Mouse (Mus musculus) CH12.LX (cell line): ENCODE data around the gene Atp1b3. TPM values are rescaled to one million over a fixed set of nuclear protein-coding genes. Genes with fewer than 3 reads are reported as not detected.

ENCODE experiments used
- DNase-seq: peaks from one replicate; pipeline ENCODE4 v3.0.0-alpha.2; 2013; ENCODE audit errors: extremely low read depth
- H3K27ac ChIP-seq: 2 replicates; pipeline ENCODE4 v1.5.1; 2012; ENCODE audit warnings: low read depth, mild to moderate bottlenecking, control low read depth, moderate library complexity; ENCODE audit not compliant: insufficient read depth
- H3K27me3 ChIP-seq: replicated peaks from 2 replicates; pipeline ENCODE3; 2012; ENCODE audit warnings: inconsistent platforms
- H3K36me3 ChIP-seq, 2 experiments: replicated peaks in 1 of 2; 2 replicates each; pipeline versions ENCODE3 to v1.6.1; 2012; ENCODE audit warnings: inconsistent platforms in 1 of 2, low read length in 1 of 2, mild to moderate bottlenecking in 1 of 2, mixed read lengths in 1 of 2, moderate library complexity in 1 of 2; ENCODE audit not compliant: control insufficient read depth in 1 of 2, insufficient read depth in 1 of 2
- H3K4me1 ChIP-seq, 2 experiments: 2 replicates each; pipeline ENCODE4 v1.6.1; 2012; ENCODE audit warnings: inconsistent platforms in 1 of 2, moderate library complexity in 1 of 2; ENCODE audit not compliant: insufficient read depth in 2 of 2, control insufficient read depth in 1 of 2
- H3K4me2 ChIP-seq: 2 replicates; pipeline ENCODE4 v1.6.1; 2012; ENCODE audit warnings: low read depth, mild to moderate bottlenecking, control low read depth; ENCODE audit not compliant: poor library complexity, insufficient read depth, severe bottlenecking
- H3K4me3 ChIP-seq, 3 experiments: fragments of 150-350 bp in 1 of 3; sonication (generic) in 1 of 3; replicated peaks in 1 of 3; 2 replicates each; pipeline versions ENCODE3 to v1.5.1; 2011 to 2012; ENCODE audit warnings: low read depth in 2 of 3, low read length in 2 of 3, mild to moderate bottlenecking in 2 of 3, moderate library complexity in 2 of 3, control low read depth in 1 of 3, improper control_type of control experiment in 1 of 3, inconsistent platforms in 1 of 3, mixed read lengths in 1 of 3; ENCODE audit not compliant: poor library complexity in 1 of 3
- H3K79me2 ChIP-seq: replicated peaks from 2 replicates; pipeline ENCODE4 v1.6.1; 2012; ENCODE audit warnings: mild to moderate bottlenecking, moderate library complexity; ENCODE audit not compliant: control insufficient read depth, poor library complexity, insufficient read depth, severe bottlenecking; ENCODE audit errors: extremely low read depth
- H3K9ac ChIP-seq: 2 replicates; pipeline ENCODE4 v1.6.1; 2012; ENCODE audit warnings: low read depth, mild to moderate bottlenecking, control low read depth, moderate library complexity; ENCODE audit not compliant: insufficient read depth
- H3K9me3 ChIP-seq: replicated peaks from 2 replicates; pipeline ENCODE3; 2012; ENCODE audit warnings: low read length, inconsistent platforms, mixed read lengths
- BHLHE40 ChIP-seq: IDR thresholded peaks from 2 replicates; pipeline ENCODE4 v1.6.1; 2011; ENCODE audit warnings: mild to moderate bottlenecking, low read depth, low read length, improper control_type of control experiment
- CHD1 ChIP-seq: IDR thresholded peaks from 2 replicates; pipeline ENCODE4 v1.6.1; 2012; ENCODE audit warnings: low read depth, low read length, improper control_type of control experiment, inconsistent platforms
- CHD2 ChIP-seq: IDR thresholded peaks from 2 replicates; pipeline ENCODE4 v1.6.1; 2011; ENCODE audit warnings: low read length, improper control_type of control experiment
- CTCF ChIP-seq, 2 experiments: IDR thresholded peaks in 1 of 2; conservative IDR thresholded peaks in 1 of 2; 2 replicates each; pipeline ENCODE4 v1.5.1; 2011 to 2012; ENCODE audit warnings: low read depth in 2 of 2, low read length in 2 of 2, improper control_type of control experiment in 1 of 2, inconsistent platforms in 1 of 2, mild to moderate bottlenecking in 1 of 2, moderate library complexity in 1 of 2
- E2F4 ChIP-seq: IDR thresholded peaks from 2 replicates; pipeline ENCODE4 v1.6.1; 2011; ENCODE audit warnings: low read depth, low read length, improper control_type of control experiment; ENCODE audit not compliant: insufficient replicate concordance
- ELF1 ChIP-seq: IDR thresholded peaks from 2 replicates; pipeline ENCODE4 v1.6.1; 2014; ENCODE audit warnings: low read depth, mild to moderate bottlenecking, inconsistent platforms, low read length, improper control_type of control experiment
- ETS1 ChIP-seq: conservative IDR thresholded peaks from 2 replicates; pipeline ENCODE4 v1.6.1; 2012; ENCODE audit warnings: low read depth, mild to moderate bottlenecking, inconsistent platforms, low read length, improper control_type of control experiment, moderate library complexity
- GABPA ChIP-seq: IDR thresholded peaks from 2 replicates; pipeline ENCODE4 v1.6.1; 2012; ENCODE audit warnings: low read depth, low read length, improper control_type of control experiment, inconsistent platforms; ENCODE audit not compliant: insufficient replicate concordance
- IRF4 ChIP-seq: IDR thresholded peaks from 2 replicates; pipeline ENCODE4 v1.6.1; 2014; ENCODE audit warnings: low read depth, mild to moderate bottlenecking, inconsistent platforms, low read length, improper control_type of control experiment
- JUN ChIP-seq: IDR thresholded peaks from 2 replicates; pipeline ENCODE4 v1.6.1; 2011; ENCODE audit warnings: low read depth, mild to moderate bottlenecking, low read length, improper control_type of control experiment, moderate library complexity; ENCODE audit not compliant: insufficient read depth
- JUND ChIP-seq: conservative IDR thresholded peaks from 2 replicates; pipeline ENCODE4 v1.6.1; 2011; ENCODE audit warnings: low read depth, low read length, improper control_type of control experiment
- KAT2A ChIP-seq: IDR thresholded peaks from 2 replicates; pipeline ENCODE4 v1.6.1; 2012; ENCODE audit warnings: low read length, improper control_type of control experiment, inconsistent platforms; ENCODE audit not compliant: insufficient replicate concordance
- MAFK ChIP-seq: IDR thresholded peaks from 2 replicates; pipeline ENCODE4 v1.6.1; 2011; ENCODE audit warnings: low read length, improper control_type of control experiment; ENCODE audit not compliant: insufficient replicate concordance
- MAX ChIP-seq: IDR thresholded peaks from 2 replicates; pipeline ENCODE4 v1.6.1; 2011; ENCODE audit warnings: low read length, improper control_type of control experiment
- MEF2A ChIP-seq: IDR thresholded peaks from 2 replicates; pipeline ENCODE4 v1.6.1; 2014; ENCODE audit warnings: low read depth, mild to moderate bottlenecking, inconsistent platforms, low read length, improper control_type of control experiment, borderline replicate concordance
- MXI1 ChIP-seq: IDR thresholded peaks from 2 replicates; pipeline ENCODE4 v1.6.1; 2011; ENCODE audit warnings: mild to moderate bottlenecking, low read depth, low read length, improper control_type of control experiment
- MYC ChIP-seq: IDR thresholded peaks from 2 replicates; pipeline ENCODE4 v1.6.1; 2011; ENCODE audit warnings: low read depth, mild to moderate bottlenecking, improper control_type of control experiment, low read length
- NELFE ChIP-seq: IDR thresholded peaks from 2 replicates; pipeline ENCODE4 v1.6.1; 2011; ENCODE audit warnings: low read depth, low read length, improper control_type of control experiment
- NRF1 ChIP-seq: IDR thresholded peaks from 2 replicates; pipeline ENCODE4 v1.6.1; 2014; ENCODE audit warnings: low read depth, mild to moderate bottlenecking, inconsistent platforms, low read length, improper control_type of control experiment, moderate library complexity
- PAX5 ChIP-seq: IDR thresholded peaks from 2 replicates; pipeline ENCODE4 v1.6.1; 2012; ENCODE audit warnings: low read length, inconsistent platforms, mixed read lengths
- POLR2A ChIP-seq: IDR thresholded peaks from 2 replicates; pipeline ENCODE4 v1.6.1; 2011; ENCODE audit warnings: low read depth, mild to moderate bottlenecking, improper control_type of control experiment, low read length
- RAD21 ChIP-seq: IDR thresholded peaks from 2 replicates; pipeline ENCODE4 v1.6.1; 2011; ENCODE audit warnings: low read depth, mild to moderate bottlenecking, low read length, improper control_type of control experiment, moderate library complexity
- RCOR1 ChIP-seq: conservative IDR thresholded peaks from 2 replicates; pipeline ENCODE4 v1.6.1; 2012; ENCODE audit warnings: low read depth, mild to moderate bottlenecking, inconsistent platforms, low read length, improper control_type of control experiment
- SIN3A ChIP-seq: IDR thresholded peaks from 2 replicates; pipeline ENCODE4 v1.6.1; 2012; ENCODE audit warnings: low read length, improper control_type of control experiment, inconsistent platforms
- SMC3 ChIP-seq: IDR thresholded peaks from 2 replicates; pipeline ENCODE4 v1.6.1; 2011; ENCODE audit warnings: low read depth, low read length, improper control_type of control experiment
- TBP ChIP-seq: conservative IDR thresholded peaks from 2 replicates; pipeline ENCODE4 v1.6.1; 2011; ENCODE audit warnings: low read depth, low read length, improper control_type of control experiment
- TCF12 ChIP-seq: IDR thresholded peaks from 2 replicates; pipeline ENCODE4 v1.6.1; 2014; ENCODE audit warnings: low read depth, mild to moderate bottlenecking, inconsistent platforms, low read length, improper control_type of control experiment
- USF1 ChIP-seq: IDR thresholded peaks from 2 replicates; pipeline ENCODE4 v1.6.1; 2014; ENCODE audit warnings: low read depth, mild to moderate bottlenecking, inconsistent platforms, low read length, improper control_type of control experiment
- USF2 ChIP-seq: conservative IDR thresholded peaks from 2 replicates; pipeline ENCODE4 v1.6.1; 2011; ENCODE audit warnings: low read depth, low read length, improper control_type of control experiment
- ZKSCAN1 ChIP-seq: IDR thresholded peaks from 2 replicates; pipeline ENCODE4 v1.6.1; 2012; ENCODE audit warnings: low read depth, inconsistent platforms, low read length, improper control_type of control experiment, borderline replicate concordance
- ZMIZ1 ChIP-seq: IDR thresholded peaks from 2 replicates; pipeline ENCODE4 v1.6.1; 2012; ENCODE audit warnings: low read depth, mild to moderate bottlenecking, inconsistent platforms, low read length, improper control_type of control experiment
- ZNF384 ChIP-seq: IDR thresholded peaks from 2 replicates; pipeline ENCODE4 v1.6.1; 2012; ENCODE audit warnings: low read depth, low read length, improper control_type of control experiment, inconsistent platforms
- dilution Hi-C: fragments of 300-500 bp; cut with MboI; formaldehyde crosslinking; loops from 2 replicates; pipeline ENCODE4 v1.14.3; 2020; ENCODE audit warnings: low sequenced_read_pairs; ENCODE audit not compliant: extremely low pct_unique_long_range_greater_than_20kb, extremely low pct_ligation_motif_present
- in situ Hi-C: fragments of 300-500 bp; cut with MboI; formaldehyde crosslinking; loops from 3 replicates; pipeline ENCODE4 v1.14.3; 2019; ENCODE audit warnings: low sequenced_read_pairs, low pct_ligation_motif_present, low pct_unique_long_range_greater_than_20kb, mixed read lengths
- polyA plus RNA-seq: library from polyadenylated mRNA; unstranded; fragments of >175 nt; gene quantifications from 2 replicates; pipeline ENCODE4 v1.2.1, GENCODE M21; 2012; ENCODE audit warnings: low read depth; ENCODE audit not compliant: insufficient read length
- total RNA-seq, 2 experiments: library from RNA; depleted of rRNA; stranded (reverse); fragments of 300-350 nt in 1 of 2; fragments of >200 nt in 1 of 2; gene quantifications; 2 replicates each; pipeline ENCODE4 v1.2.3; 2012 to 2014

The Atp1b3 gene
- total and polyA plus RNA-seq, 3 experiments: 66.4 to 129 (median 89.8) TPM

- TF ChIP-seq USF2 (no peak), POLR2A (no peak), BHLHE40 (no peak)
- in situ Hi-C loops: no loop called here
- H3K4me1 ChIP-seq: peaks cover 9 to 32% of the 10 kb centered on the region in 2 experiments
- peak overlapping the region; percentile 7; the same call in 1 of the 2 replicates for H3K4me2 ChIP-seq
- H3K36me3 ChIP-seq: no peaks in the 10 kb centered on the region
- no peak for DNase-seq
- H3K4me3 ChIP-seq: no peak overlapping the region
- H3K27ac ChIP-seq: no peak overlapping the region
- no peak overlapping the region for H3K9ac ChIP-seq
- dilution Hi-C loops: no loop called here
- no peaks in the 10 kb centered on the region for H3K79me2 ChIP-seq
- peaks cover 11% of the 10 kb centered on the region for H3K9me3 ChIP-seq
- H3K27me3 ChIP-seq: no peaks in the 10 kb centered on the region
Observed at GRCm38 (mm10) chr9:96393731-96394235, 29.5 kb upstream of the Atp1b3 start.

- dilution Hi-C loops (no loop called here), in situ Hi-C loops (no loop called here)
- H3K27ac ChIP-seq: no peak overlapping the region
- H3K9me3 ChIP-seq: peaks cover 4% of the 10 kb centered on the region
- peaks cover 9 to 32% of the 10 kb centered on the region in 2 experiments for H3K4me1 ChIP-seq
- no peaks in the 10 kb centered on the region for H3K79me2 ChIP-seq
- peak; percentile 83 for DNase-seq
- H3K4me3 ChIP-seq: no peak overlapping the region
- H3K4me2 ChIP-seq: peak overlapping the region; percentile 7; the same call in 1 of the 2 replicates
- H3K27me3 ChIP-seq: no peaks in the 10 kb centered on the region
- no peak overlapping the region for H3K9ac ChIP-seq
- no peaks in the 10 kb centered on the region for H3K36me3 ChIP-seq
- no peak for TF ChIP-seq RAD21
- no peak for TF ChIP-seq ZKSCAN1
- peak; percentile 45; the same call in 1 of the 2 replicates for TF ChIP-seq SIN3A
- no peak for TF ChIP-seq KAT2A
- no peak for TF ChIP-seq POLR2A
- no peak for TF ChIP-seq USF1
- TF ChIP-seq MXI1: peak; percentile 63; the same call in 1 of the 2 replicates
- peak; percentile 65; the same call in 1 of the 2 replicates for TF ChIP-seq MEF2A
- TF ChIP-seq JUND: peak; percentile 100
- no peak for TF ChIP-seq TBP
- TF ChIP-seq MAFK: peak; percentile 38; the same call in 1 of the 2 replicates
- no peak for TF ChIP-seq GABPA
- TF ChIP-seq USF2: no peak
- peak; percentile 10; the same call in 1 of the 2 replicates for TF ChIP-seq SMC3
- TF ChIP-seq JUN: peak; percentile 98
- 0 out of 2 replicates have a peak, but pooled peaks have one; percentile 28 for TF ChIP-seq ELF1
- TF ChIP-seq PAX5: no peak
- TF ChIP-seq IRF4: peak; percentile 80
- TF ChIP-seq E2F4: no peak
- TF ChIP-seq CHD2: peak; percentile 41; the same call in 1 of the 2 replicates
- TF ChIP-seq ETS1: peak; percentile 77
- TF ChIP-seq CTCF (conservative IDR thresholded peaks at IDR 0.05 in 1 of 2, IDR thresholded peaks at IDR 0.05 in 1 of 2; ENCODE audit: low read depth in 2 of 2, low read length in 2 of 2): no peak
- TF ChIP-seq MAX: peak; percentile 62; the same call in 1 of the 2 replicates
- TF ChIP-seq ZMIZ1: no peak
- TF ChIP-seq NRF1: no peak
- TF ChIP-seq RCOR1: peak; percentile 81
- TF ChIP-seq MYC: peak; percentile 70; the same call in 1 of the 2 replicates
- TF ChIP-seq TCF12: peak; percentile 73
- TF ChIP-seq ZNF384: no peak
- 0 out of 2 replicates have a peak, but pooled peaks have one; percentile 29 for TF ChIP-seq CHD1
- peak; percentile 32; the same call in 1 of the 2 replicates for TF ChIP-seq NELFE
Observed at GRCm38 (mm10) chr9:96393112-96393511, 28.9 kb upstream of the Atp1b3 start.
